Mouse (Mus musculus): ENCODE measurements around the gene Ttll13.

Gene Ttll13

GRCm38 (mm10) chr7:80246148-80246721 is at the start of gene Ttll13:
Gene Ttll13, plus strand, starts transcription at chr7:80246376.
- peak; percentile 100 for DNase-seq (ENCODE audit: low read depth, low spot score)

DNA sequence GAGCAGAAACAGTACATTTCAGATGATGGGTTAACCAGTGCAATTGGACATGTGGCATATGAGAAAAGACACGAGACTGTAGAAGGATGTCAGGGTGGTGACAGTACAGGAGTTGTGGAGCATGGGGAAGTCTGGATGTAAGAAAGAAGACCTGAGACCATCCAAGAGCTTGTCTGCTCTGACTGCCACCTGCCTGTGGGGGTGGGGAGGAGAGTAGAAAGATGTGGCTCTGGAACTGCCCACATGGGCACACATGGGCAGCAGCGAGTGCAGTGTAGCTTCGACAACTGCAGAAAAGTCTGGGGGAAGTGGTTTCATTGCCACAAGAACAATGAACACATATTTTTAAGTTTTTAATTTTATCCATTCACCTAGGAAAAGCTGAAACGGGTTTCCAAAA is 48.8 kb upstream of the Ttll13 start:
- no peak for DNase-seq (ENCODE audit: low read depth, low spot score)

- DNase-seq (ENCODE audit: low read depth, low spot score): peak; percentile 93
Measured at GRCm38 (mm10) chr7:80197941-80198778, 48.0 kb upstream of the Ttll13 start.

GRCm38 (mm10) chr7:80198863-80199262 is 47.3 kb upstream of the Ttll13 start:
- no peak for DNase-seq (ENCODE audit: low read depth, low spot score)

DNA sequence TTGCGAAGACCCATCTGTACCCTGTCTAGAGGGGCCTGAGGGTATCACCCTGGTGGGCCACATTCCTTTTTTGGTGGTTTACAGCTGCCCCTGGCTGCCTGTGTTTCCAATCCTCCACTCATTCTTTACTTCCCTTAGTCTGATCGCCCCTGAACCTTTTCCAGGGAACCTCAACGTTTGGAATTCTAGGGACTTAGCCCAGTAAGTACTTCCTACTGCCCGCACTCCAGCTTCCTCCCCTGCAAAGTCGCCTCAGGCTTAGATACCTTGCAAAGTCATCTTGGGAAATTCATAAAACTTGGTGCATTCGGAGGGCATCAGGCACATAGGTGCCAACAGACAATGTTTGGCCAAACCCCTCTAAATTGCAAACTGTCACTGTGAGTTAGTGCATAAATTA is 46.9 kb upstream of the Ttll13 start:
- DNase-seq (ENCODE audit: low read depth, low spot score): no peak

DNA sequence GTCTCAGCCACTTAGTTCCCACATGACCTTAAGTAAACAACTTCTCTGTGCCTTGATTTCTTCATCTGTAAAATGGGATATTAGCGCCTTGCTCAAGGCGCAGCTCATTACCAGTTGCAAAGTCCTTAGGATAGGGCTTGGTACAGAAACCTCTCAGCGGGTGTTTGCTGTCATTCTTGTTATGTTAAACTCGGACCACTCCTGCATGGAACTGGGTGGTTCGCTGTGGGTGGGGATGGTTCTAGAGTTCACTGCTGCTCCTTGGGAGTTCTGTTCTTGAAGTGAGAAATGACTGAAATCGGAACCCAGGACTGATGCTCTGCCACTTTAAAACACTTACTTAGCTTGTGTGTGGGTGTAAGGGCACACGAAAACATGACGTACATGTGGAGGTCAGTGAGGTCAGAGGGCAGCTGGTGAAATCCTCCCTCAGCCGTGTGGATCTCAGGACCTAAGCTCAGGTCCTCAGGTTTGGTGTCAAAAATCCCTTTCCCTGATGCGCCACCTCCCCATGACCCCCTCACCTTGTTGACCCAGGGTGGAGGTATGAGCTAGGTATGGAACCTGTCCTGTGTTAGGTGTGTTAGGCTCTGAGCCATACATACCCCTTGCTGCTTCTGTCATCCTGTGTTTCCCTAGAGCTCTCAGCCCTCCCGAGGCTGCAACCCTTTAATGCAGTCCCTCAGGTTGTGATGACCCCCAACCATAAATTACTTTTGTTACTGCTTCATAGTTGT is 46.2 kb upstream of the Ttll13 start:
- peak; percentile 91 for DNase-seq (ENCODE audit: low read depth, low spot score)

- DNase-seq (ENCODE audit: low read depth, low spot score): no peak
Measured at GRCm38 (mm10) chr7:80200588-80200945, 45.6 kb upstream of the Ttll13 start.

- no peak for DNase-seq (ENCODE audit: low read depth, low spot score)
Measured at GRCm38 (mm10) chr7:80200963-80201539, 45.1 kb upstream of the Ttll13 start.

DNA sequence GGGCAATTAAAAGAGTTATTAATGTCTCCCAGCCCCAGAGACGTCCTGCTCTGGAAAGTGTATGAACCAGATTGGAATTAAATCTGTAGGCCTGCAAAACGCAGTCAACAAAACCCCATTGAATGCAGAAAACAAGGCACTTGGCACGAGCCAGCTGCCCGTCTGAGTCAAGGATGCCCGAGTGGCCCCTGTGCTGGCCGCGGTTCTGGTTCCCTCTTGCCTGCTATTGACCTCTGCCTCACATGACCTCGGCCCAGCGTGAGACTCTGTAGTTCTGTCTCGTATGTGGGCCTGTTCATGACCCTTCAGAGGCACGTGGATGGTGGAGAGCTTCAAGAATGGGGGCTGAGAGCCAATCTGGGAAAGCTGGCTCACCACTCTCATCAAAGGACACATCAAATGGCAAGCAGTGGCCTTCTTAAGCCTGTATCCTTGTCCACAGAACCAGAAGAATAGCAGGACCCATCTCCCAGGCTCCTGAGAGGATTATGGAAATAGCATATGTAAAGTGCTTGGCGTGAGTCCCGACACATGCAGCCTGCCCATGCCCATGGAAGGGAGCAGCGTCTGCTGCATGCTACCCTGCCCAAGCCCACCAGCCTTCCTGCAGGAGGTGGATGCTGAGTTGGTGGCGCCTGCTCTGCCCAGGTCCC is 44.2 kb upstream of the Ttll13 start:
- DNase-seq (ENCODE audit: low read depth, low spot score): no peak

DNA sequence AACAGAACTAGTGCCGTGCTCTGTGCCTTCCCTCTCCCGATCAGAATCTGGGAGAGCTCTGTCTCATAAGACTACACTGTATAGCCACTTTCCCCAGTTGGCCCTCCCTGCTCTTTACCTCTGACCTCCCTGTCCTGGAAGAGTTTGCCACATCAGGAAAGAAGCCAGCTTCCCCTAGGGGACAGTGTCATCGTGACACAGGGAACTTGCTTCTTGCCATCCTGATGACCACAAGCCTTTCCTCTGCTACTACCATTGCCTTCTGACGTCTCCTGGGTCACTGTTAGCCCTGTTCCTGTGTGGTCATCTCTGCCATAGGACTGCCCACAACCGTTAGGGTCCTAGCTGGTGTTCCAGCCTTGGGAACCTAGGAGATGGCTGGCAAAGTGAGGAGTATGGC is 43.2 kb upstream of the Ttll13 start:
- no peak for DNase-seq (ENCODE audit: low read depth, low spot score)

GRCm38 (mm10) chr7:80203638-80204096 is 42.5 kb upstream of the Ttll13 start:
- no peak for DNase-seq (ENCODE audit: low read depth, low spot score)

GRCm38 (mm10) chr7:80204362-80204761 is 41.8 kb upstream of the Ttll13 start:
- DNase-seq (ENCODE audit: low read depth, low spot score): no peak

- no peak for DNase-seq (ENCODE audit: low read depth, low spot score)
Measured at GRCm38 (mm10) chr7:80204961-80205360, 41.2 kb upstream of the Ttll13 start.

GRCm38 (mm10) chr7:80205705-80206589 is 40.2 kb upstream of the Ttll13 start:
- no peak for DNase-seq (ENCODE audit: low read depth, low spot score)

GRCm38 (mm10) chr7:80207314-80207731 is 38.9 kb upstream of the Ttll13 start:
- peak; percentile 65 for DNase-seq (ENCODE audit: low read depth, low spot score)

GRCm38 (mm10) chr7:80208026-80208642 is 38.0 kb upstream of the Ttll13 start:
- DNase-seq (ENCODE audit: low read depth, low spot score): no peak

DNA sequence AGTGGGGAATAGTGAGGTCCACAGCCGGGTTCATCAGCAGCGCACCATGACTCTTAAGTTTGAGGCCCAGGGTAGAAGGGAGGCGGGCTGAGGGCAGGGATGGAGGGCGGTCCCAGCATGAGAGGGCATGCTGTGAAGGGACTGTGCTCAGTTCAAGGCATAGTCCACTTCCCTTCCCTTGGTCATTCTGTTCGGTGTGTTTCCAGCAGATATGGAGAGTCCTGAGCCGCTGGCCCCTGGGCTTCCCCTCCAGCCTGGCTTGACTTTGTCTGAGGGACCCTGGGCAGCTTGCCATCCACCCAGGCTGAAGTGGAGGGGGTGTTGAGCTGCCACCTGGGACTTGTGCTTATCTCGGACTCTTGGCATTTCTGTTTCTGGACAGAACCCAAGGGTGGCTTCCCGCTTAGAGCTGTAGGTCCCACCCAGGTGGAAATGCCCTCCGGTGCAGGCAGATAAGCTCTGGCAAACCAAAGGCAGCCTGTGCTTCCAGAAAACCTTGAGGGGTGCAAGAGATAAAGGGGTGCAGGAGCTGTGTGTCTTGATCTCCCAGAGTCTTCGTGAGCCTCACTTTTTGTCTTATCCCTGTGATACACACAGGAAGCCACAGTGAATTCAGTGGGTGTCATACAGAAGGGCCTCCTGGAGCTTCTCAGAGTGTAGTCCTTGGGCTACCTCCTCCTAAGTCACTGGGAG is 37.3 kb upstream of the Ttll13 start:
- no peak for DNase-seq (ENCODE audit: low read depth, low spot score)

DNA sequence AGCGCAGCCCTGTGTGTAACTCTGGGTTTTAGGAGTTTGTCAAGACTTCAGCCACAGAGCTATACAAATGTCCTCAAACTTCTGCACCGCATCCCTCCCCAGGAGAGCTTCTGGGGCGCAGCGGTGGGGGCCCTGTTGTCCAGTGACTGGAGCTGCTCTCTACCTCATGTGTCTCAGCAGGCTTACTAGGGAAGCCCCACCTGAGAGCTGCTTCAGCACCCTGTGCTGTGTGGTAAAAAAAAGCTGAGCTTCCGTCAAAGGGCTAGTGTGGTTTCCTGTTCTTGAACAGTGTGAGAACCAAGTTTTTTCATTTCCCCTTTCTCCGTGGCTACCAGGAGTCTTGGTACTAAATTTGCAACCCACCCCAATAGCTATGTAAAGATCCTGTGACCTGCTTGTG is 36.5 kb upstream of the Ttll13 start:
- DNase-seq (ENCODE audit: low read depth, low spot score): no peak

- no peak for DNase-seq (ENCODE audit: low read depth, low spot score)
Measured at GRCm38 (mm10) chr7:80210982-80211381, 35.2 kb upstream of the Ttll13 start.

GRCm38 (mm10) chr7:80213604-80214003 is 32.6 kb upstream of the Ttll13 start:
- DNase-seq (ENCODE audit: low read depth, low spot score): no peak
